Mouse (Mus musculus) left cerebral cortex, postnatal 14 days (tissue): ENCODE data around the gene Kbtbd4. TPM values are rescaled to one million over a fixed set of nuclear protein-coding genes. Genes with fewer than 3 reads are reported as not detected.

Experiments
- DNase-seq, 2 experiments: peaks; one replicate each; pipeline ENCODE4 v3.0.0; 2021 to 2022; ENCODE audit warnings: low spot score in 2 of 2, mixed read lengths in 1 of 2
- intact Hi-C: fragments of 180-260 bp; cut with DNase I; formaldehyde crosslinking; loops from one replicate; pipeline ENCODE4 v1.15.1; 2025
- long read RNA-seq, 2 experiments: library from polyadenylated mRNA; stranded (forward); transcript quantifications; one replicate each; pipeline ENCODE4 v2.0.0; 2021
- total RNA-seq, 2 experiments: library from RNA; stranded (reverse); gene quantifications; 2 replicates each; pipeline ENCODE4 v1.2.3; 2021

Kbtbd4 gene
- 10 to 100 TPM; 33.1 to 35.0 TPM for total RNA-seq
- long read RNA-seq, experiment 1, transcript Kbtbd4-202 (4 exons, 2,343 nt) = minor isoform, 8 of 39 reads
- long read RNA-seq, experiment 1, transcript Kbtbd4-201 (4 exons, 2,437 nt) = major isoform, 25 of 39 reads
- long read RNA-seq, experiment 1, partial matches to known transcripts = 2 of 39 reads
- long read RNA-seq, experiment 1, other reads (novel, unspliced or antisense) = 4 of 39 reads
- long read RNA-seq, experiment 2, transcript Kbtbd4-202 (4 exons, 2,343 nt) = minor isoform, 11 of 35 reads
- long read RNA-seq, experiment 2, transcript Kbtbd4-201 (4 exons, 2,437 nt) = major isoform, 16 of 35 reads
- long read RNA-seq, experiment 2, partial matches to known transcripts = 1 of 35 reads
- long read RNA-seq, experiment 2, other reads (novel, unspliced or antisense) = 7 of 35 reads

- intact Hi-C loops = no loop called here
- DNase-seq = peak; percentile 84 to 88
Measured at GRCm38 (mm10) chr2:90904076-90904855, at the start of gene Kbtbd4, which contains the start of gene Ndufs3. Gene Kbtbd4, plus strand, starts transcription at chr2:90904740. Gene Ndufs3, minus strand, starts transcription at chr2:90904827.

- intact Hi-C loops = no loop called here
Measured at GRCm38 (mm10) chr2:90861486-90861885, 43.1 kb upstream of the Kbtbd4 start.

GRCm38 (mm10) chr2:90864184-90864583 is 40.4 kb upstream of the Kbtbd4 start:
- no peak for DNase-seq
- intact Hi-C loops = no loop called here

More at GRCm38 (mm10) chr2:90861486-90861885, 43.1 kb upstream of the Kbtbd4 start:
- DNase-seq = no peak

GRCm38 (mm10) chr2:90866524-90866923 is 38.0 kb upstream of the Kbtbd4 start:
- DNase-seq = peak; percentile 94 to 95
- intact Hi-C loops = loop anchor here (5.0 kb wide), 3 partner anchors 51 to 236 kb away; no protein-coding TSS in a partner anchor

- intact Hi-C loops = loop anchor here (10.0 kb wide), 1 partner anchor 95 kb away; no protein-coding TSS in a partner anchor
- peak; percentile 65 to 79 for DNase-seq
Measured at GRCm38 (mm10) chr2:90870136-90870601, 34.4 kb upstream of the Kbtbd4 start.

GRCm38 (mm10) chr2:90871180-90871961 is 33.2 kb upstream of the Kbtbd4 start:
- DNase-seq = peak in 1 of 2 experiments; percentile 61
- intact Hi-C loops = loop anchor here (10.0 kb wide), 1 partner anchor 93 kb away; no protein-coding TSS in a partner anchor

GRCm38 (mm10) chr2:90874025-90874424 is 30.5 kb upstream of the Kbtbd4 start:
- intact Hi-C loops = loop anchor here (10.0 kb wide), 1 partner anchor 91 kb away; no protein-coding TSS in a partner anchor
- DNase-seq = no peak

- intact Hi-C loops = loop anchor here (10.0 kb wide), 1 partner anchor 90 kb away; no protein-coding TSS in a partner anchor
- no peak for DNase-seq
Measured at GRCm38 (mm10) chr2:90875239-90875638, 29.3 kb upstream of the Kbtbd4 start.

GRCm38 (mm10) chr2:90877584-90878259 is 26.8 kb upstream of the Kbtbd4 start:
- no peak for DNase-seq
- intact Hi-C loops = loop anchor here (10.0 kb wide), 1 partner anchor 87 kb away; no protein-coding TSS in a partner anchor

GRCm38 (mm10) chr2:90879419-90879818 is 25.1 kb upstream of the Kbtbd4 start:
- DNase-seq = no peak
- intact Hi-C loops = loop anchor here (10.0 kb wide), 1 partner anchor 85 kb away; no protein-coding TSS in a partner anchor

GRCm38 (mm10) chr2:90880144-90880785 is 24.3 kb upstream of the Kbtbd4 start:
- intact Hi-C loops = no loop called here
- DNase-seq = no peak

- intact Hi-C loops = no loop called here
- no peak for DNase-seq
Measured at GRCm38 (mm10) chr2:90881824-90882223, 22.7 kb upstream of the Kbtbd4 start.

- intact Hi-C loops = no loop called here
- peak in 1 of 2 experiments; percentile 50 for DNase-seq
Measured at GRCm38 (mm10) chr2:90885218-90886041, 19.1 kb upstream of the Kbtbd4 start, which contains the start of gene C1qtnf4. Gene C1qtnf4, plus strand, starts transcription at chr2:90885860.

GRCm38 (mm10) chr2:90886436-90886835 is 18.1 kb upstream of the Kbtbd4 start:
- DNase-seq = no peak
- intact Hi-C loops = no loop called here

- no peak for DNase-seq
- intact Hi-C loops = no loop called here
Measured at GRCm38 (mm10) chr2:90887627-90888026, 16.9 kb upstream of the Kbtbd4 start.

- peak; percentile 50 to 54 for DNase-seq
- intact Hi-C loops = no loop called here
Measured at GRCm38 (mm10) chr2:90889550-90890548, 14.7 kb upstream of the Kbtbd4 start.
